Mouse (Mus musculus): ENCODE data around the gene 6030452D12Rik. TPM values are rescaled to one million over a fixed set of nuclear protein-coding genes. Genes with fewer than 3 reads are reported as not detected.

6030452D12Rik gene
- total and polyA plus RNA-seq, 3 experiments: not detected

DNA sequence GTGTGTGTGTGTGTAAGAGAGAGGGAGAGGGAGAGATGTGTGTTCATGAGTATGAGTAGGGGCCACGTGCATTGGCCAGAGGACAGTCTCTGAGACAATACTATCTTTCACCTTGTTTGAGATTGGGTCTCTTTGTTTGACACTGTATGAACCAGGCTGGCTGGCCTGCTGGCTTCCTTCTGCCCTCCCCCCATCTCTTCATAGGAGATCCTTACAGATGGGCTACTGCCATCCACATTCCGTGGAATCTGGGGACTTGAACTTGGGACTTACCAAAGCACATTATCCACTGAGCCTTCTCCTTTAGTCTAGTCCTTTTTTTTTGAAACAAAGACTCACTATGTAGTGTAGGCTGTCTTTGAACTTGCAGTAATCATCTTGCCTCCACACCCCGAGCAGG is 8.1 kb downstream of the 6030452D12Rik start:
- no peak for DNase-seq (ENCODE audit: low spot score)
- TF ChIP-seq TAL1 (conservative IDR thresholded peaks at IDR 0.05; ENCODE audit: low read depth, low read length): no peak
- TF ChIP-seq GATA1 (IDR thresholded peaks at IDR 0.05; ENCODE audit: borderline replicate concordance, low read length): no peak
- no peak for TF ChIP-seq GATA2 (IDR thresholded peaks at IDR 0.05; ENCODE audit: borderline replicate concordance, low read depth, low read length)
- no peak for TF ChIP-seq CTCF (IDR thresholded peaks at IDR 0.05; ENCODE audit: low read depth, low read length)
- no peak for TF ChIP-seq POLR2AphosphoS5 (IDR thresholded peaks at IDR 0.05; ENCODE audit: insufficient replicate concordance, low read depth, low read length)

DNA sequence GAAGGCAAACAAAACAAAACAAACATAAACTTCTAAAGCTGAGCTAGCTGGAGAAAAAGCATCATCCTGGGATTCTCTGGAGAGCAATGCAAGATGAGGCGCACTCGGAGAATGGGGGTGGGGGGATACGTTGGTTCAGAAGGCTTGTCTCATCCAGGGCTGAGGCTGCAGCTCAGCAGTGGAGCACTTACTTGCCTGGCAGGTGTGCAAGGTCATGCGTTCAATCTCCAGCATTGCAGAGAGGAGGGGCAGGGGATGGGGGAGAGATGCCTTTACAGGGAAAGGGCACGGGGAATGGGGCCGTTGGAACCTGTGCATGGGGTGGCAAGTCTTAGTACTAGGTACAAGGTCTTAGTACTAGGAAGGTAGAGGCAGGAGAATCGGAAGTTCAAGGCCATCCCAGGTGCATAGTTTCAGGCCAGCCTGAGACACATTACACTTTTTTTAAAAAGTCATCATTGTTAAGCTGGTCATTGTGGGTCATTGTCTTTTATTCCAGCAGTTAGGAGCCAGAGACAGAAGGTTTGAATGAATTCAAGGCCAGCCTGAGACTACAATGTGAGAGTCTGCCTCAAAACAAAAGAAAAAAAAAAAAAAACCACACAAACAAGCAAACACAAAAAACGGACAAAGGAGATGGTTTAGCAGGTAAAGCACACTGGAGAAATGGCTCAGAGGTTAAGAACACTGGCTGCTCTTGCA is 8.9 kb downstream of the 6030452D12Rik start:
- no peaks in the 10 kb centered on the region for H3K9me3 ChIP-seq (replicated peaks)
- ATAC-seq (ENCODE audit: extremely low read depth, insufficient number of reproducible peaks, low FRiP score, poor library complexity, severe bottlenecking): no peak
- H3K4me1 ChIP-seq (ENCODE audit: insufficient read depth, low read depth, low read length): no peaks in the 10 kb centered on the region
- no peak for DNase-seq (ENCODE audit: low spot score)
- no peak overlapping the region for H3K4me3 ChIP-seq (ENCODE audit: low read depth, low read length)
- no peaks in the 10 kb centered on the region for H3K36me3 ChIP-seq (replicated peaks)
- H3K27me3 ChIP-seq (ENCODE audit: insufficient read depth, low read length): peaks cover 15% of the 10 kb centered on the region; the same call in 1 of the 2 replicates
- TF ChIP-seq GATA1 (IDR thresholded peaks at IDR 0.05; ENCODE audit: borderline replicate concordance, low read length): no peak
- no peak for TF ChIP-seq POLR2AphosphoS5 (IDR thresholded peaks at IDR 0.05; ENCODE audit: insufficient replicate concordance, low read depth, low read length)
- TF ChIP-seq GATA2 (IDR thresholded peaks at IDR 0.05; ENCODE audit: borderline replicate concordance, low read depth, low read length): no peak
- TF ChIP-seq CTCF (IDR thresholded peaks at IDR 0.05; ENCODE audit: low read depth, low read length): no peak
- no peak for TF ChIP-seq TAL1 (conservative IDR thresholded peaks at IDR 0.05; ENCODE audit: low read depth, low read length)

More for the DNA sequence above, 8.1 kb downstream of the 6030452D12Rik start:
- no peak overlapping the region for H3K4me3 ChIP-seq (ENCODE audit: low read depth, low read length)
- ATAC-seq (ENCODE audit: extremely low read depth, insufficient number of reproducible peaks, low FRiP score, poor library complexity, severe bottlenecking): no peak
- H3K4me1 ChIP-seq (ENCODE audit: insufficient read depth, low read depth, low read length): no peaks in the 10 kb centered on the region
- H3K9me3 ChIP-seq (replicated peaks): no peaks in the 10 kb centered on the region
- peaks cover 15% of the 10 kb centered on the region; the same call in 1 of the 2 replicates for H3K27me3 ChIP-seq (ENCODE audit: insufficient read depth, low read length)
- no peaks in the 10 kb centered on the region for H3K36me3 ChIP-seq (replicated peaks)

DNA sequence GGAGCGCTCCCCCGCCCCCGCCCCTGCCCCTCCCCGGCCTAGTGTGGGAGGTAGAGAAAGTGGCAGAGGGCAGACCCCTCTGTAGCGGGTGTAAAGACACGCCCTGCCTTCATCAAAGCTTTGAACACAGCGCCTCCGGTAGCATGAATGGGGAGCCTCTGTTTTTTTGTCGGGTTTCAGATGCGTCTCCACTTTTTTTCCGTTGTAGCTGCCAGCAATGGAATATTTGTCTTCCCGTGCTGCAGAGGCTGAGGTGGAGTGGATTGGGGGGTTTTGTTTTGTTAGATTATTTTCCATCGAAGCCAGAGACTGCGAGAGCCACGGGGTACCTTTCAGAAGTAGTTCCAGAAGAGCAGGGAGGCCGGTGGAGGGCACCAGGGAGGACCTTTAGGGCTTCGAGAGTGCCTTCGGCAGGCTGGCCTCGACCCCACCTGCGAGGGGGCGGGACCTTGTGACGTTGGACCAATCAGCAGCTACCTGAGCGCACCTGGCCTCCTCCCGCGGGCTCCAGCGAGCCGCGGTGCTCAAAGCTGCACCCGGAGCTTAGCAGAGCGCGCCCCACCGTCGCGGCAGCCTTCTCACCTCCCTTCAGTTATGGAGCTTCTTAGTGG is 10.1 kb downstream of the 6030452D12Rik start, which contains the start of gene Cdh3:
Cdh3 (plus strand) TSS at position 527 of the 611 bp plus-strand sequence.
- Histone ChIP-seq H3K4me3 (ENCODE audit: low read depth, low read length) (no peak within 1 kb of the TSS), H3K27me3 (ENCODE audit: insufficient read depth, low read length) (peaks cover 15% of the 10 kb centered on the region; the same call in 1 of the 2 replicates), H3K4me1 (ENCODE audit: insufficient read depth, low read depth, low read length) (no peaks in the 10 kb centered on the region), H3K9me3 (replicated peaks) (no peaks in the 10 kb centered on the region), H3K36me3 (replicated peaks) (no peaks in the 10 kb centered on the region)
- DNase-seq (ENCODE audit: low spot score) (no peak), ATAC-seq (ENCODE audit: extremely low read depth, insufficient number of reproducible peaks, low FRiP score, poor library complexity, severe bottlenecking) (no peak)
- TF ChIP-seq POLR2AphosphoS5 (IDR thresholded peaks at IDR 0.05; ENCODE audit: insufficient replicate concordance, low read depth, low read length): no peak
- TF ChIP-seq GATA2 (IDR thresholded peaks at IDR 0.05; ENCODE audit: borderline replicate concordance, low read depth, low read length): no peak
- TF ChIP-seq GATA1 (IDR thresholded peaks at IDR 0.05; ENCODE audit: borderline replicate concordance, low read length): no peak
- no peak for TF ChIP-seq CTCF (IDR thresholded peaks at IDR 0.05; ENCODE audit: low read depth, low read length)
- no peak for TF ChIP-seq TAL1 (conservative IDR thresholded peaks at IDR 0.05; ENCODE audit: low read depth, low read length)

DNA sequence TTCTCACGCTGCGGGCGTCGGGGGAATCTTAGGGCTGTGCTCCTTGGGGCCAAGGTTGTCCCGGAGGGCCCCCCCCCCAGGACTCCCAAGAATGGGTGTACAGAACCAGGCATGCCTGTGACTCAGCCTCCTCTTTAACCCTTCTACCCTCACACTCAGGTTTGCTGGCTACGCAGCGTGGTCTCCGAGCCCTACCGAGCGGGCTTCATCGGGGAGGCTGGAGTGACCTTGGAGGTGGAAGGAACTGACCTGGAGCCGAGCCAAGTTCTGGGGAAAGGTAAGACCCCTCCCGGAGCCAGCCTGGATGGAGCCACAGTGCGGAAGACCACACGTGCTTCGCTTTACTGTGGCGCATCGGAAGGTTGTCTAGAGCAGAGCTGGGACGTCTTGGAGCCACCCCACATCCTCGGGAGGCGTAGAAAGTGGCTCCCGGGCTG is 10.8 kb downstream of the 6030452D12Rik start:
- DNase-seq (ENCODE audit: low spot score): no peak
- H3K9me3 ChIP-seq (replicated peaks): no peaks in the 10 kb centered on the region
- H3K27me3 ChIP-seq (ENCODE audit: insufficient read depth, low read length): peaks cover 15% of the 10 kb centered on the region; the same call in 1 of the 2 replicates
- H3K4me1 ChIP-seq (ENCODE audit: insufficient read depth, low read depth, low read length): no peaks in the 10 kb centered on the region
- TF ChIP-seq POLR2AphosphoS5 (IDR thresholded peaks at IDR 0.05; ENCODE audit: insufficient replicate concordance, low read depth, low read length) (no peak), TAL1 (conservative IDR thresholded peaks at IDR 0.05; ENCODE audit: low read depth, low read length) (no peak), GATA1 (IDR thresholded peaks at IDR 0.05; ENCODE audit: borderline replicate concordance, low read length) (no peak), CTCF (IDR thresholded peaks at IDR 0.05; ENCODE audit: low read depth, low read length) (no peak), GATA2 (IDR thresholded peaks at IDR 0.05; ENCODE audit: borderline replicate concordance, low read depth, low read length) (no peak)
- no peak for ATAC-seq (ENCODE audit: extremely low read depth, insufficient number of reproducible peaks, low FRiP score, poor library complexity, severe bottlenecking)
- H3K36me3 ChIP-seq (replicated peaks): no peaks in the 10 kb centered on the region
- no peak overlapping the region for H3K4me3 ChIP-seq (ENCODE audit: low read depth, low read length)

DNA sequence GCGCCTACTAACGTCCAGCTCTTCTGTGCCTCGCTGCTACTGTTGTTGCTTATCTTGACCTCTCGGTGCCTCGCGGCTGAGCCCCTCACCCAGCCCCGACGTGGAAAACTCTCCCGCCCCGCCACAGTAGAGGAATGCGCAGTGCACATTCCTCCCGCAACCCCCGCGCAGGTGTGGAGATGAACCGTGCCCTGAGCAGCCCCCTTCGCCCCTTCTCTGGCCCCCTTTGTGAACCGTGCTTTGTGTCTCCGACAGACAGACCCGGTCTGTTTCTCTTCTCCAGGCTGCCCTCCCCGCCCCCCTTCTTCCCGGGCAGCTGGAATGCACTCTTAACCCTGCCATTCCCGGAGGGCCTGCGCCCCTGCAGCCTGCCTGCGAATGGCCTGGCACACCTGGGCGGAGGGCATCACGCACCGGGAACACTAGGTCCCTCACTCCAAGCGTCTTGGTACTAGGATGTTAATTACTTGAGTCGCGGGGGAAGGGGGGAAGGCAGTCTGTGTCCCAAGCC is 11.3 kb downstream of the 6030452D12Rik start:
- no peaks in the 10 kb centered on the region for H3K36me3 ChIP-seq (replicated peaks)
- H3K27me3 ChIP-seq (ENCODE audit: insufficient read depth, low read length): peaks cover 17% of the 10 kb centered on the region; the same call in 1 of the 2 replicates
- no peak for ATAC-seq (ENCODE audit: extremely low read depth, insufficient number of reproducible peaks, low FRiP score, poor library complexity, severe bottlenecking)
- H3K9me3 ChIP-seq (replicated peaks): no peaks in the 10 kb centered on the region
- no peak overlapping the region for H3K4me3 ChIP-seq (ENCODE audit: low read depth, low read length)
- TF ChIP-seq GATA1 (IDR thresholded peaks at IDR 0.05; ENCODE audit: borderline replicate concordance, low read length) (no peak), CTCF (IDR thresholded peaks at IDR 0.05; ENCODE audit: low read depth, low read length) (no peak), GATA2 (IDR thresholded peaks at IDR 0.05; ENCODE audit: borderline replicate concordance, low read depth, low read length) (no peak), POLR2AphosphoS5 (IDR thresholded peaks at IDR 0.05; ENCODE audit: insufficient replicate concordance, low read depth, low read length) (no peak), TAL1 (conservative IDR thresholded peaks at IDR 0.05; ENCODE audit: low read depth, low read length) (no peak)
- no peaks in the 10 kb centered on the region for H3K4me1 ChIP-seq (ENCODE audit: insufficient read depth, low read depth, low read length)
- DNase-seq (ENCODE audit: low spot score): no peak
